Mouse (Mus musculus) C2C12 (cell line): ENCODE measurements around the gene Nr1d1. TPM values are rescaled to one million over a fixed set of nuclear protein-coding genes. Genes with fewer than 3 reads are reported as not detected.

Source experiments
- H3K27me3 ChIP-seq: one replicate; pipeline ENCODE4 v1.6.1; 2011; ENCODE audit not compliant: control insufficient read depth, insufficient read depth, insufficient read length
- H3K36me3 ChIP-seq: one replicate; pipeline ENCODE4 v1.6.1; 2011; ENCODE audit not compliant: control insufficient read depth, insufficient read depth
- H3K4me3 ChIP-seq: one replicate; pipeline ENCODE4 v1.5.1; 2011; ENCODE audit warnings: mild to moderate bottlenecking, control low read depth; ENCODE audit not compliant: poor library complexity, insufficient read depth, severe bottlenecking
- H3K79me2 ChIP-seq: one replicate; pipeline ENCODE4 v1.6.1; 2011; ENCODE audit not compliant: control insufficient read depth, insufficient read depth
- H3K79me3 ChIP-seq: one replicate; pipeline ENCODE4 v1.6.1; 2011; ENCODE audit warnings: low read depth, control low read depth
- H3ac ChIP-seq: one replicate; pipeline ENCODE3; 2011; ENCODE audit warnings: low read depth; ENCODE audit not compliant: control insufficient read depth, insufficient read length
- CEBPB ChIP-seq: IDR thresholded peaks from one replicate; pipeline ENCODE4 v1.6.1; 2011; ENCODE audit warnings: low read depth, mild to moderate bottlenecking, control low read depth, moderate library complexity
- CTCF ChIP-seq: IDR thresholded peaks from one replicate; pipeline ENCODE4 v1.5.1; 2011; ENCODE audit not compliant: control insufficient read depth, insufficient read depth, insufficient read length
- FOSL1 ChIP-seq: IDR thresholded peaks from one replicate; pipeline ENCODE4 v1.8.0; 2011; ENCODE audit warnings: mild to moderate bottlenecking, low read length; ENCODE audit not compliant: poor library complexity, insufficient read depth, severe bottlenecking
- MAX ChIP-seq: IDR thresholded peaks from one replicate; pipeline ENCODE4 v1.6.1; 2011; ENCODE audit warnings: mild to moderate bottlenecking, control low read depth
- MYOD1 ChIP-seq: IDR thresholded peaks from one replicate; pipeline ENCODE4 v1.6.1; 2011; ENCODE audit warnings: low read depth; ENCODE audit not compliant: control insufficient read depth, insufficient read length
- MYOG ChIP-seq: IDR thresholded peaks from one replicate; pipeline ENCODE4 v1.6.1; 2011; ENCODE audit not compliant: control insufficient read depth, insufficient read length; ENCODE audit errors: extremely low read depth
- USF1 ChIP-seq: IDR thresholded peaks from one replicate; pipeline ENCODE4 v1.6.1; 2011; ENCODE audit warnings: low read depth, mild to moderate bottlenecking, control low read depth, moderate library complexity
- polyA plus RNA-seq: library from polyadenylated mRNA; unstranded; fragments of >200 nt; fragmentation: generic; extraction: Trizol; gene quantifications from one replicate; pipeline ENCODE4 v1.2.1, GENCODE M21; 2012; ENCODE audit warnings: missing spikeins

Gene Nr1d1
- polyA plus RNA-seq, 1 experiment, result 22.3 TPM

GRCm38 (mm10) chr11:98748506-98749416 is 26.4 kb downstream of the Nr1d1 start:
- peaks cover 4% of the 10 kb centered on the region for H3K79me3 ChIP-seq
- H3K36me3 ChIP-seq, result no peaks in the 10 kb centered on the region
- H3K4me3 ChIP-seq, result no peak overlapping the region
- TF ChIP-seq CTCF (no peak), USF1 (no peak), CEBPB (no peak), FOSL1 (no peak), MAX (no peak), MYOG (no peak), MYOD1 (no peak)
- peaks cover 29% of the 10 kb centered on the region for H3K79me2 ChIP-seq
- no peak overlapping the region for H3ac ChIP-seq
- no peaks in the 10 kb centered on the region for H3K27me3 ChIP-seq

DNA sequence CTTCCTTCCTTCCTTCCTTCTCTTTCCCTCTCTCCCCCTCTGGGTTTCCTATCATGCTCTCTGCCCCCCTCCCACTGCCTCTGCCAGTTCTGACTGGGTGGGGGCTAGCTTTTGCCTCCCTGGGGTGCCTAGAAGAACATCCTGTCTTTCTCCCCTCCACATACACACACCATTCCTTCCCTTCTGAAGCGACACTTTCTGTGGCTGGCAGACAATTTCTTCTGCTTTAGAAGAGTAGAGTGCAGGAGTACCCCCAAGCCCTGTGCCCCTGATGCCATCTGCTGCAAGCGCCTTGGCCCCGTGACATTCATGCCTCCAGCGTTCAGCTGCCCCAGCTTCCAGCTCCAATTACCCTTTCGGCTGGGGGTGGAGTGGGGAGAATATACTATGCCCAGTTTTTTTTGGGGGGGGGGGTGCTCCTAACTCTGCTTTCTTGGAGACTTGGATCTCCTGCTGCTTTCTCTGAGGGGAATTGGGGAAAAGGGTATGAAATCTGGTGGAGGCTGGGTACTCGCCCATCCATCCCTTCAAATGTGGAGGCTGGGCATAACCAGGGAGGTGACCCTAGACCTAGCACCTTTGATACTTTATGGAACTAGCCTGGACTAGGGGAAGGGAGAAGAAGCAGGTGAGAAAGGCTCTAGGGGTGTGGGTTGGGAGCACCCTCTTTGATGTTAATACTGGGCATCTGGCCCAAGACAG is 27.2 kb downstream of the Nr1d1 start:
- TF ChIP-seq MYOD1, result no peak
- TF ChIP-seq MYOG, result no peak
- no peak for TF ChIP-seq FOSL1
- TF ChIP-seq USF1, result no peak
- no peak for TF ChIP-seq CTCF
- no peak for TF ChIP-seq CEBPB
- no peak for TF ChIP-seq MAX
- no peak overlapping the region for H3K4me3 ChIP-seq
- peak overlapping the region; percentile 29 for H3ac ChIP-seq
- no peaks in the 10 kb centered on the region for H3K27me3 ChIP-seq
- H3K79me2 ChIP-seq, result peaks cover 31% of the 10 kb centered on the region
- peaks cover 4% of the 10 kb centered on the region for H3K79me3 ChIP-seq
- H3K36me3 ChIP-seq, result no peaks in the 10 kb centered on the region

GRCm38 (mm10) chr11:98746855-98747693 is 28.1 kb downstream of the Nr1d1 start:
- H3K36me3 ChIP-seq, result no peaks in the 10 kb centered on the region
- peak overlapping the region; percentile 51 for H3ac ChIP-seq
- peaks cover 36% of the 10 kb centered on the region for H3K79me2 ChIP-seq
- no peaks in the 10 kb centered on the region for H3K27me3 ChIP-seq
- peak; percentile 67 for TF ChIP-seq MAX
- TF ChIP-seq USF1, result peak; percentile 67
- TF ChIP-seq MYOG, result no peak
- peaks cover 4% of the 10 kb centered on the region for H3K79me3 ChIP-seq
- no peak overlapping the region for H3K4me3 ChIP-seq

DNA sequence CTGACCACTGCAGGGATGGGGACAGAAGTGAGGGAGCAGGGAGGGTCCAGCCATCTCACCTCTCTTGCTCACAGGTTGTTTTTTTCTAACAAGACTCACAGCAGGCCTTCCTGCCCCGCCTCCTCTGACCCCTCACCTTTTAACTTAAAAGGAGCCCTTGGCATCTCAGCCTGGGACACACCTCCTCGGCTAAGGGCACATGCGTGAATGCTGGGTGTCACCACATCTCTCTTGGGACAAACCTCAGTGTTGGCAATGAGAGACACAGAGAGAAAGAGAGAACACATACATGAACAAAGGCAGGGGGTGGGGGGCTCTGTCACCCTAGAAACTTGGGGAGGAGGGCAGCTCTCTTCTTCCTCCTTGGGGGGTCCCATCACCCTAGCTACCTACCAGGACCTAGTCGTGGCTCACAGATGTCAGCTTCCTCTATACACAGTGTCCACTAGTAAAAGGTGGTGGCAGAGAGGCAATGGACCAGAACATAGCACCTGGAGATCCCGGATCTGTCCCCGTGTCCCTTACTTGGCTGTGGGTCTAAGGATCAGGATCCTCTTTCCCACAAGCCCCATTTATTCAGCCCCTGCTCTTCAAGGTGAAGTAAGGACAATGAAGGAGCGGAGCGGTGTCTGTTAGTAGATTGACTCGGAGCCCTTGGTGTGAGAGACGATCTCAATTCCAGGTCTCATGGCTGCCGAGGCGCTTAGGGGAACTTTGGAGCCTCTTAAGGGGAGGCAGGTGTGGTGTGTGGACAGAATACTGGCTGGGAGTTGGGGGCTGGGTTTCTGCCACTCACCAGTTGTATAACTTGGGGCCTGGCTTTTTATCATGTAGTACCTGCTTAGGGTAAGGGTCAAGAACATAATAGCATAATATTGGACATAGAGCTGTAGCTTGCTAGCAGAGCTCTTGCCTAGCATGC is 28.9 kb downstream of the Nr1d1 start:
- TF ChIP-seq USF1 (no peak), MYOG (no peak), CTCF (no peak), CEBPB (no peak), MAX (no peak), MYOD1 (no peak), FOSL1 (no peak)
- H3K36me3 ChIP-seq, result no peaks in the 10 kb centered on the region
- H3K4me3 ChIP-seq, result no peak overlapping the region
- H3ac ChIP-seq, result no peak overlapping the region
- no peaks in the 10 kb centered on the region for H3K27me3 ChIP-seq
- peaks cover 4% of the 10 kb centered on the region for H3K79me3 ChIP-seq
- H3K79me2 ChIP-seq, result peaks cover 30% of the 10 kb centered on the region
